Mouse (Mus musculus) intestine, embryonic 15.5 days (tissue): ENCODE measurements around the gene Sun1. TPM values are rescaled to one million over a fixed set of nuclear protein-coding genes. Genes with fewer than 3 reads are reported as not detected.
A peak's percentile ranks its signal among the peaks of the same experiment; 100 is the strongest.

ENCODE experiments used
- ATAC-seq: fragments of 200-750 bp; cut with Nextera tagmentation; 2 replicates; pipeline ENCODE4 v1.8.0; 2017; ENCODE audit warnings: moderate TSS enrichment, moderate library complexity
- H3K27ac ChIP-seq: fragments of 300-500 bp; sonication (generic); 2 replicates; pipeline ENCODE4 v1.5.1; 2015; ENCODE audit warnings: mild to moderate bottlenecking, inconsistent platforms
- H3K27me3 ChIP-seq: fragments of 300-500 bp; sonication (generic); replicated peaks from 2 replicates; pipeline ENCODE4 v1.6.1; 2015; ENCODE audit warnings: inconsistent platforms
- H3K36me3 ChIP-seq: fragments of 300-500 bp; sonication (generic); 2 replicates; pipeline ENCODE4 v1.6.1; 2015; ENCODE audit warnings: inconsistent platforms
- H3K4me1 ChIP-seq: fragments of 300-500 bp; sonication (generic); replicated peaks from 2 replicates; pipeline ENCODE4 v1.6.1; 2015; ENCODE audit warnings: inconsistent platforms
- H3K4me2 ChIP-seq: fragments of 300-500 bp; sonication (generic); replicated peaks from 2 replicates; pipeline ENCODE4 v1.6.1; 2015; ENCODE audit warnings: mild to moderate bottlenecking, inconsistent platforms
- H3K4me3 ChIP-seq: fragments of 300-500 bp; sonication (generic); replicated peaks from 2 replicates; pipeline ENCODE4 v1.5.1; 2015; ENCODE audit warnings: inconsistent platforms
- H3K9ac ChIP-seq: fragments of 300-500 bp; sonication (generic); 2 replicates; pipeline ENCODE4 v1.6.1; 2015; ENCODE audit warnings: inconsistent platforms
- H3K9me3 ChIP-seq: fragments of 300-500 bp; sonication (generic); 2 replicates; pipeline ENCODE4 v1.6.1; 2016; ENCODE audit warnings: inconsistent platforms
- WGBS: fragments of 180-500 bp; shearing (Covaris S2); methylation state at CpG from one replicate; pipeline ENCODE4 v1.1.7; 2015; 5-methylcytosine and 5-hydroxymethylcytosine counted together
- polyA plus RNA-seq: library from polyadenylated mRNA; unstranded; fragments of >200 nt; fragmentation: Nextera tagmentation; extraction: Ambion mirVana; gene quantifications from 2 replicates; pipeline ENCODE4 v1.2.1, GENCODE M21; 2015

Sun1 gene
- polyA plus RNA-seq, 1 experiment from 2014 or later = 41.2 TPM

GRCm38 (mm10) chr5:139254938-139255337 lies 54.5 kb downstream of the Sun1 start:
- no peak overlapping the region for H3K27ac ChIP-seq
- H3K4me1 ChIP-seq = peaks cover 13% of the 10 kb centered on the region
- no peak for ATAC-seq
- H3K4me2 ChIP-seq = no peak overlapping the region
- WGBS = 86% methylated on average over 6 of the region's 6 CpGs
- H3K27me3 ChIP-seq = no peaks in the 10 kb centered on the region
- no peak overlapping the region for H3K9ac ChIP-seq
- H3K36me3 ChIP-seq = 0 out of 2 replicates have a peak, but pooled peaks cover 1% of the 10 kb centered on the region
- no peak overlapping the region for H3K4me3 ChIP-seq
- no peaks in the 10 kb centered on the region for H3K9me3 ChIP-seq

- Histone ChIP-seq H3K36me3 (no peaks in the 10 kb centered on the region), H3K4me2 (no peak overlapping the region), H3K27me3 (no peaks in the 10 kb centered on the region), H3K4me1 (peaks cover 13% of the 10 kb centered on the region), H3K9me3 (no peaks in the 10 kb centered on the region), H3K27ac (no peak overlapping the region), H3K9ac (no peak overlapping the region), H3K4me3 (no peak overlapping the region)
- 81% methylated on average over 6 of the region's 6 CpGs for WGBS
- ATAC-seq = no peak
These were observed 55.3 kb downstream of the Sun1 start for GRCm38 (mm10) chr5:139255777-139256176.

GRCm38 (mm10) chr5:139256211-139256765 lies 55.9 kb downstream of the Sun1 start:
- H3K4me1 ChIP-seq = peaks cover 13% of the 10 kb centered on the region
- H3K4me3 ChIP-seq = no peak overlapping the region

GRCm38 (mm10) chr5:139257265-139257664 lies 56.8 kb downstream of the Sun1 start:
- Histone ChIP-seq H3K4me2 (no peak overlapping the region), H3K27me3 (no peaks in the 10 kb centered on the region), H3K4me3 (no peak overlapping the region), H3K9ac (no peak overlapping the region), H3K9me3 (no peaks in the 10 kb centered on the region), H3K4me1 (peaks cover 13% of the 10 kb centered on the region), H3K36me3 (peaks cover 7% of the 10 kb centered on the region), H3K27ac (no peak overlapping the region)
- WGBS = 92% methylated on average over 1 of the region's 1 CpGs
- ATAC-seq = no peak

More at GRCm38 (mm10) chr5:139256211-139256765, 55.9 kb downstream of the Sun1 start:
- H3K9ac ChIP-seq = no peak overlapping the region
- H3K4me2 ChIP-seq = no peak overlapping the region
- no peaks in the 10 kb centered on the region for H3K9me3 ChIP-seq
- no peak for ATAC-seq
- 80% methylated on average over 3 of the region's 3 CpGs for WGBS
- no peak overlapping the region for H3K27ac ChIP-seq
- no peaks in the 10 kb centered on the region for H3K27me3 ChIP-seq
- peaks cover 4% of the 10 kb centered on the region; the same call in 1 of the 2 replicates for H3K36me3 ChIP-seq

GRCm38 (mm10) chr5:139257818-139258217 lies 57.4 kb downstream of the Sun1 start:
- no peak overlapping the region for H3K4me2 ChIP-seq
- peaks cover 13% of the 10 kb centered on the region for H3K36me3 ChIP-seq
- no peaks in the 10 kb centered on the region for H3K9me3 ChIP-seq
- ATAC-seq = no peak
- H3K9ac ChIP-seq = no peak overlapping the region
- 72% methylated on average over 4 of the region's 4 CpGs for WGBS
- peaks cover 13% of the 10 kb centered on the region for H3K4me1 ChIP-seq
- H3K27ac ChIP-seq = no peak overlapping the region
- H3K27me3 ChIP-seq = no peaks in the 10 kb centered on the region
- no peak overlapping the region for H3K4me3 ChIP-seq

- Histone ChIP-seq H3K9ac (no peak overlapping the region), H3K4me3 (no peak overlapping the region), H3K36me3 (peaks cover 20% of the 10 kb centered on the region), H3K4me1 (peaks cover 10% of the 10 kb centered on the region), H3K27ac (no peak overlapping the region), H3K4me2 (no peak overlapping the region), H3K9me3 (no peaks in the 10 kb centered on the region), H3K27me3 (no peaks in the 10 kb centered on the region)
- 84% methylated on average over 8 of the region's 8 CpGs for WGBS
- no peak for ATAC-seq
These were observed 58.1 kb downstream of the Sun1 start for GRCm38 (mm10) chr5:139258371-139259035.

- no peaks in the 10 kb centered on the region for H3K27me3 ChIP-seq
- ATAC-seq = no peak
- no peak overlapping the region for H3K27ac ChIP-seq
- WGBS = 68% methylated on average over 5 of the region's 5 CpGs
- no peak overlapping the region for H3K9ac ChIP-seq
- no peak overlapping the region for H3K4me2 ChIP-seq
- no peaks in the 10 kb centered on the region for H3K9me3 ChIP-seq
- peaks cover 32% of the 10 kb centered on the region for H3K36me3 ChIP-seq
- no peak overlapping the region for H3K4me3 ChIP-seq
- peaks cover 5% of the 10 kb centered on the region; the same call in 1 of the 2 replicates for H3K4me1 ChIP-seq
These were observed 59.4 kb downstream of the Sun1 start for GRCm38 (mm10) chr5:139259853-139260252.

- Histone ChIP-seq H3K9ac (no peak overlapping the region), H3K36me3 (peaks cover 46% of the 10 kb centered on the region), H3K4me1 (no peaks in the 10 kb centered on the region), H3K9me3 (no peaks in the 10 kb centered on the region), H3K27ac (no peak overlapping the region), H3K4me3 (no peak overlapping the region), H3K4me2 (no peak overlapping the region), H3K27me3 (no peaks in the 10 kb centered on the region)
- 89% methylated on average over 4 of the region's 4 CpGs for WGBS
- ATAC-seq = no peak
These were observed 61.0 kb downstream of the Sun1 start for GRCm38 (mm10) chr5:139261403-139261802.

GRCm38 (mm10) chr5:139267661-139268060 lies 67.2 kb downstream of the Sun1 start:
- ATAC-seq = no peak
- Histone ChIP-seq H3K4me2 (no peak overlapping the region), H3K4me1 (peaks cover 6% of the 10 kb centered on the region; the same call in 1 of the 2 replicates), H3K9ac (no peak overlapping the region), H3K4me3 (no peak overlapping the region), H3K27ac (no peak overlapping the region), H3K36me3 (peaks cover 59% of the 10 kb centered on the region), H3K27me3 (no peaks in the 10 kb centered on the region), H3K9me3 (no peaks in the 10 kb centered on the region)
- WGBS = 86% methylated on average over 4 of the region's 4 CpGs

- H3K27me3 ChIP-seq = no peaks in the 10 kb centered on the region
- WGBS = 56% methylated on average over 16 of the region's 16 CpGs
- ATAC-seq = 0 out of 2 replicates have a peak, but pooled peaks have one; percentile 16
- peaks cover 29% of the 10 kb centered on the region for H3K36me3 ChIP-seq
- no peaks in the 10 kb centered on the region for H3K9me3 ChIP-seq
- no peak overlapping the region; the same call in 1 of the 2 replicates for H3K27ac ChIP-seq
- H3K4me2 ChIP-seq = no peak overlapping the region
- peaks cover 6% of the 10 kb centered on the region; the same call in 1 of the 2 replicates for H3K4me1 ChIP-seq
- no peak overlapping the region for H3K4me3 ChIP-seq
- H3K9ac ChIP-seq = no peak overlapping the region
These were observed 70.5 kb downstream of the Sun1 start for GRCm38 (mm10) chr5:139270806-139271521.

GRCm38 (mm10) chr5:139271994-139272554 lies 71.6 kb downstream of the Sun1 start:
- WGBS = 51% methylated on average over 8 of the region's 8 CpGs
- no peak overlapping the region for H3K4me2 ChIP-seq
- H3K9me3 ChIP-seq = no peaks in the 10 kb centered on the region
- H3K36me3 ChIP-seq = peaks cover 20% of the 10 kb centered on the region
- no peaks in the 10 kb centered on the region for H3K27me3 ChIP-seq
- no peak overlapping the region for H3K4me3 ChIP-seq
- ATAC-seq = no peak
- H3K27ac ChIP-seq = no peak overlapping the region
- H3K4me1 ChIP-seq = peaks cover 6% of the 10 kb centered on the region; the same call in 1 of the 2 replicates
- no peak overlapping the region for H3K9ac ChIP-seq

- H3K9ac ChIP-seq = no peak overlapping the region
- no peak overlapping the region for H3K4me2 ChIP-seq
- H3K4me3 ChIP-seq = no peak overlapping the region
- no peaks in the 10 kb centered on the region for H3K36me3 ChIP-seq
- H3K27me3 ChIP-seq = no peaks in the 10 kb centered on the region
- 68% methylated on average over 8 of the region's 8 CpGs for WGBS
- H3K9me3 ChIP-seq = no peaks in the 10 kb centered on the region
- H3K27ac ChIP-seq = no peak overlapping the region
- no peak for ATAC-seq
- H3K4me1 ChIP-seq = 0 out of 2 replicates have a peak, but pooled peaks cover 3% of the 10 kb centered on the region
These were observed 76.8 kb downstream of the Sun1 start for GRCm38 (mm10) chr5:139277287-139277686.
